Mouse (Mus musculus) heart, adult 2 months (tissue): ENCODE measurements at regions not wholly inside any gene's neighbourhood (a gene's known extent, or its start where the extent isn't known, plus 50 kb on each side); places are given as distances from the start of the nearest gene placed in this dataset.

Source experiments
- CTCF ChIP-seq: fragments of 200-600 bp; IDR thresholded peaks from 2 replicates; pipeline ENCODE4 v1.8.1; 2022; ENCODE audit warnings: antibody characterized with exemption, mild to moderate bottlenecking, moderate library complexity
- EP300 ChIP-seq: fragments of 200-500 bp; IDR thresholded peaks from 2 replicates; pipeline ENCODE4 v1.6.1; 2011; ENCODE audit warnings: low read depth, low read length, control low read depth; ENCODE audit not compliant: insufficient read depth

DNA sequence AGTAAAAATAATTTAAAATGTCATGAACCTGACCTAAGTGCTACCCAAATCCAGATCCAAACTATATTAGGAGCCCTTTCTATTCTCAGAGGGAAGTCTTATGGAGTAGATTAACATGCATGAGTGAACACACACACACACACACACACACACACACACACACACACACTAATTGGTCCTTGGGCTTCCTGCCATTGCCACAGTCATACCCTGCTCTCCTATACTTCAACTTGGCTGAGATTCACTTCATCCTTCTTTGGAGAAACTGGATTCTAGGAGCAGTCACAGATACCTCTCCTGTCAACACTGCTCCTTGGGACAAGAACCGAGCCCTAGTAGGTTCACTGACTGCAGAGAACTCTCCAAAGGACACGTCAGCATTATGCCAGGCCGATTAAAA is 89.0 kb upstream of the Rnf219 start:
- no peak for TF ChIP-seq EP300
- no peak for TF ChIP-seq CTCF
